Mouse (Mus musculus): ENCODE data around the gene Kirrel. TPM values are rescaled to one million over a fixed set of nuclear protein-coding genes. Genes with fewer than 3 reads are reported as not detected.

Gene Kirrel
- polyA plus RNA-seq, 1 experiment from 2014 or later: 4.9 TPM

- Histone ChIP-seq H3K27ac (ENCODE audit: low read depth, low read length) (no peak overlapping the region), H3K9ac (replicated peaks; ENCODE audit: low read depth, low read length) (no peak overlapping the region), H3K9me3 (ENCODE audit: control insufficient read depth, low read length) (no peaks in the 10 kb centered on the region), H3K4me2 (ENCODE audit: low read depth, low read length) (no peak overlapping the region), H3K36me3 (ENCODE audit: control insufficient read depth, insufficient read depth, low read length) (no peaks in the 10 kb centered on the region), H3K4me1 (ENCODE audit: control insufficient read depth, insufficient read depth, low read length) (no peaks in the 10 kb centered on the region), H3K4me3 (ENCODE audit: low read depth, low read length) (no peak overlapping the region), H3K27me3 (ENCODE audit: control insufficient read depth, insufficient read depth, low read length) (no peaks in the 10 kb centered on the region)
- WGBS: 85% methylated on average over 8 of the region's 8 CpGs
- ATAC-seq (ENCODE audit: low read depth): no peak
These were observed 107.1 kb downstream of the Kirrel start for GRCm38 (mm10) chr3:87067396-87067975.

- Histone ChIP-seq H3K27me3 (ENCODE audit: control insufficient read depth, insufficient read depth, low read length) (no peaks in the 10 kb centered on the region), H3K9ac (replicated peaks; ENCODE audit: low read depth, low read length) (no peak overlapping the region), H3K27ac (ENCODE audit: low read depth, low read length) (no peak overlapping the region), H3K9me3 (ENCODE audit: control insufficient read depth, low read length) (no peaks in the 10 kb centered on the region), H3K36me3 (ENCODE audit: control insufficient read depth, insufficient read depth, low read length) (no peaks in the 10 kb centered on the region), H3K4me3 (ENCODE audit: low read depth, low read length) (no peak overlapping the region), H3K4me1 (ENCODE audit: control insufficient read depth, insufficient read depth, low read length) (no peaks in the 10 kb centered on the region), H3K4me2 (ENCODE audit: low read depth, low read length) (no peak overlapping the region)
- WGBS: 94% methylated on average over 1 of the region's 1 CpGs
- ATAC-seq (ENCODE audit: low read depth): no peak
These were observed 120.6 kb downstream of the Kirrel start for GRCm38 (mm10) chr3:87053939-87054338.

- Histone ChIP-seq H3K27me3 (ENCODE audit: control insufficient read depth, insufficient read depth, low read length) (no peaks in the 10 kb centered on the region), H3K4me3 (ENCODE audit: low read depth, low read length) (no peak overlapping the region), H3K4me2 (ENCODE audit: low read depth, low read length) (no peak overlapping the region), H3K9me3 (ENCODE audit: control insufficient read depth, low read length) (no peaks in the 10 kb centered on the region), H3K27ac (ENCODE audit: low read depth, low read length) (no peak overlapping the region), H3K4me1 (ENCODE audit: control insufficient read depth, insufficient read depth, low read length) (no peaks in the 10 kb centered on the region), H3K36me3 (ENCODE audit: control insufficient read depth, insufficient read depth, low read length) (no peaks in the 10 kb centered on the region), H3K9ac (replicated peaks; ENCODE audit: low read depth, low read length) (no peak overlapping the region)
- no peak for ATAC-seq (ENCODE audit: low read depth)
- WGBS: 84% methylated on average over 5 of the region's 5 CpGs
These were observed 126.7 kb downstream of the Kirrel start for GRCm38 (mm10) chr3:87047801-87048200.

GRCm38 (mm10) chr3:87041733-87042132 is 132.8 kb downstream of the Kirrel start:
- H3K4me1 ChIP-seq (ENCODE audit: control insufficient read depth, insufficient read depth, low read length): no peaks in the 10 kb centered on the region
- H3K27me3 ChIP-seq (ENCODE audit: control insufficient read depth, insufficient read depth, low read length): no peaks in the 10 kb centered on the region
- H3K27ac ChIP-seq (ENCODE audit: low read depth, low read length): no peak overlapping the region
- no peaks in the 10 kb centered on the region for H3K36me3 ChIP-seq (ENCODE audit: control insufficient read depth, insufficient read depth, low read length)
- H3K4me3 ChIP-seq (ENCODE audit: low read depth, low read length): no peak overlapping the region
- no peak overlapping the region for H3K4me2 ChIP-seq (ENCODE audit: low read depth, low read length)
- no peaks in the 10 kb centered on the region for H3K9me3 ChIP-seq (ENCODE audit: control insufficient read depth, low read length)
- H3K9ac ChIP-seq (replicated peaks; ENCODE audit: low read depth, low read length): no peak overlapping the region
- WGBS: 77% methylated on average over 2 of the region's 2 CpGs
- ATAC-seq (ENCODE audit: low read depth): no peak

GRCm38 (mm10) chr3:87038500-87038899 is 136.0 kb downstream of the Kirrel start:
- 85% methylated on average over 6 of the region's 6 CpGs for WGBS
- no peaks in the 10 kb centered on the region for H3K36me3 ChIP-seq (ENCODE audit: control insufficient read depth, insufficient read depth, low read length)
- ATAC-seq (ENCODE audit: low read depth): no peak

GRCm38 (mm10) chr3:87034061-87034460 is 140.5 kb downstream of the Kirrel start:
- Histone ChIP-seq H3K4me1 (ENCODE audit: control insufficient read depth, insufficient read depth, low read length) (no peaks in the 10 kb centered on the region), H3K9ac (replicated peaks; ENCODE audit: low read depth, low read length) (no peak overlapping the region), H3K4me2 (ENCODE audit: low read depth, low read length) (no peak overlapping the region), H3K27ac (ENCODE audit: low read depth, low read length) (no peak overlapping the region), H3K9me3 (ENCODE audit: control insufficient read depth, low read length) (no peaks in the 10 kb centered on the region), H3K36me3 (ENCODE audit: control insufficient read depth, insufficient read depth, low read length) (no peaks in the 10 kb centered on the region), H3K4me3 (ENCODE audit: low read depth, low read length) (no peak overlapping the region), H3K27me3 (ENCODE audit: control insufficient read depth, insufficient read depth, low read length) (no peaks in the 10 kb centered on the region)
- no peak for ATAC-seq (ENCODE audit: low read depth)
- 97% methylated on average over 4 of the region's 4 CpGs for WGBS

More at GRCm38 (mm10) chr3:87038500-87038899, 136.0 kb downstream of the Kirrel start:
- H3K4me1 ChIP-seq (ENCODE audit: control insufficient read depth, insufficient read depth, low read length): no peaks in the 10 kb centered on the region
- H3K4me3 ChIP-seq (ENCODE audit: low read depth, low read length): no peak overlapping the region
- no peak overlapping the region for H3K4me2 ChIP-seq (ENCODE audit: low read depth, low read length)
- no peaks in the 10 kb centered on the region for H3K27me3 ChIP-seq (ENCODE audit: control insufficient read depth, insufficient read depth, low read length)
- H3K9ac ChIP-seq (replicated peaks; ENCODE audit: low read depth, low read length): no peak overlapping the region
- H3K9me3 ChIP-seq (ENCODE audit: control insufficient read depth, low read length): no peaks in the 10 kb centered on the region
- no peak overlapping the region for H3K27ac ChIP-seq (ENCODE audit: low read depth, low read length)

- Histone ChIP-seq H3K4me2 (ENCODE audit: low read depth, low read length) (no peak overlapping the region), H3K27ac (ENCODE audit: low read depth, low read length) (no peak overlapping the region), H3K9me3 (ENCODE audit: control insufficient read depth, low read length) (no peaks in the 10 kb centered on the region), H3K4me1 (ENCODE audit: control insufficient read depth, insufficient read depth, low read length) (no peaks in the 10 kb centered on the region), H3K4me3 (ENCODE audit: low read depth, low read length) (no peak overlapping the region), H3K36me3 (ENCODE audit: control insufficient read depth, insufficient read depth, low read length) (no peaks in the 10 kb centered on the region), H3K9ac (replicated peaks; ENCODE audit: low read depth, low read length) (no peak overlapping the region), H3K27me3 (ENCODE audit: control insufficient read depth, insufficient read depth, low read length) (no peaks in the 10 kb centered on the region)
- WGBS: 31% methylated on average over 8 of the region's 8 CpGs
- ATAC-seq (ENCODE audit: low read depth): peak; percentile 31; the same call in 1 of the 2 replicates
These were observed 141.2 kb downstream of the Kirrel start for GRCm38 (mm10) chr3:87033357-87033756.

GRCm38 (mm10) chr3:87030855-87031254 is 143.7 kb downstream of the Kirrel start:
- Histone ChIP-seq H3K4me3 (ENCODE audit: low read depth, low read length) (no peak overlapping the region), H3K9ac (replicated peaks; ENCODE audit: low read depth, low read length) (no peak overlapping the region), H3K27me3 (ENCODE audit: control insufficient read depth, insufficient read depth, low read length) (no peaks in the 10 kb centered on the region), H3K9me3 (ENCODE audit: control insufficient read depth, low read length) (no peaks in the 10 kb centered on the region), H3K36me3 (ENCODE audit: control insufficient read depth, insufficient read depth, low read length) (no peaks in the 10 kb centered on the region), H3K4me2 (ENCODE audit: low read depth, low read length) (no peak overlapping the region), H3K27ac (ENCODE audit: low read depth, low read length) (no peak overlapping the region), H3K4me1 (ENCODE audit: control insufficient read depth, insufficient read depth, low read length) (no peaks in the 10 kb centered on the region)
- peak; percentile 61; the same call in 1 of the 2 replicates for ATAC-seq (ENCODE audit: low read depth)
- 20% methylated on average over 6 of the region's 6 CpGs for WGBS

All from neural tube, embryonic 14.5 days (tissue).